Mouse (Mus musculus) hindbrain, embryonic 11.5 days (tissue): ENCODE measurements around the gene Cbx7. TPM values are rescaled to one million over a fixed set of nuclear protein-coding genes. Genes with fewer than 3 reads are reported as not detected.
"Not testable (repeated sequence)": the region's sequence is repeated elsewhere in the genome, so short reads cannot be mapped to it uniquely, and the experiment has no call there.

Experiments
- ATAC-seq: fragments of 200-750 bp; cut with Nextera tagmentation; 2 replicates; pipeline ENCODE4 v1.8.0; 2017; ENCODE audit warnings: mild to moderate bottlenecking, moderate TSS enrichment, moderate library complexity; ENCODE audit not compliant: low FRiP score
- DNase-seq: peaks from one replicate; pipeline ENCODE4 v3.0.0-alpha.2; 2015; ENCODE audit warnings: low spot score
- H3K27ac ChIP-seq: fragments of 300-500 bp; sonication (generic); 2 replicates; pipeline ENCODE4 v1.5.1; 2014; ENCODE audit warnings: mild to moderate bottlenecking, low read depth, low read length
- H3K27me3 ChIP-seq: fragments of 300-500 bp; sonication (generic); 2 replicates; pipeline ENCODE4 v1.6.1; 2014; ENCODE audit warnings: mild to moderate bottlenecking, low read length, moderate library complexity, mixed read lengths; ENCODE audit not compliant: control insufficient read depth, insufficient read depth
- H3K36me3 ChIP-seq: fragments of 300-500 bp; sonication (generic); 2 replicates; pipeline ENCODE4 v1.6.1; 2014; ENCODE audit warnings: mild to moderate bottlenecking, low read length, moderate library complexity, mixed read lengths; ENCODE audit not compliant: control insufficient read depth, insufficient read depth
- H3K4me1 ChIP-seq: fragments of 300-500 bp; sonication (generic); replicated peaks from 2 replicates; pipeline ENCODE4 v1.6.1; 2014; ENCODE audit warnings: low read length, mixed read lengths; ENCODE audit not compliant: control insufficient read depth, insufficient read depth
- H3K4me2 ChIP-seq: fragments of 300-500 bp; sonication (generic); replicated peaks from 2 replicates; pipeline ENCODE4 v1.6.1; 2014; ENCODE audit warnings: mild to moderate bottlenecking, low read depth, low read length
- H3K4me3 ChIP-seq: fragments of 300-500 bp; sonication (generic); 2 replicates; pipeline ENCODE4 v1.5.1; 2014; ENCODE audit warnings: low read depth, low read length
- H3K9ac ChIP-seq: fragments of 300-500 bp; sonication (generic); 2 replicates; pipeline ENCODE4 v1.6.1; 2014; ENCODE audit warnings: low read depth, low read length
- H3K9me3 ChIP-seq: fragments of 300-500 bp; sonication (generic); 2 replicates; pipeline ENCODE4 v1.6.1; 2016; ENCODE audit warnings: low read length; ENCODE audit not compliant: control insufficient read depth
- WGBS: fragments of 180-500 bp; shearing (Covaris S2); extraction: QIAGEN DNeasy Blood & Tissue Kit; methylation state at CpG from one replicate; pipeline ENCODE4 v1.1.7; 2014; 5-methylcytosine and 5-hydroxymethylcytosine counted together
- polyA plus RNA-seq: library from polyadenylated mRNA; unstranded; fragments of >200 nt; fragmentation: Nextera tagmentation; extraction: Ambion mirVana; gene quantifications from 2 replicates; pipeline ENCODE4 v1.2.1, GENCODE M21; 2014

Cbx7 gene
- polyA plus RNA-seq, 1 experiment from 2014 or later = 1.7 TPM

GRCm38 (mm10) chr15:79947681-79948080, 23.2 kb downstream of the Cbx7 start:
- ATAC-seq (no peak), DNase-seq (no peak)
- no peak overlapping the region for H3K9ac ChIP-seq
- H3K4me2 ChIP-seq = no peak overlapping the region
- no peaks in the 10 kb centered on the region for H3K36me3 ChIP-seq
- no peak overlapping the region for H3K27ac ChIP-seq
- H3K9me3 ChIP-seq = no peaks in the 10 kb centered on the region
- H3K4me3 ChIP-seq = no peak overlapping the region
- peaks cover 14% of the 10 kb centered on the region; the same call in 1 of the 2 replicates for H3K4me1 ChIP-seq
- 73% methylated on average over 6 of the region's 6 CpGs for WGBS
- H3K27me3 ChIP-seq = 0 out of 2 replicates have a peak, but pooled peaks cover 2% of the 10 kb centered on the region

- Histone ChIP-seq H3K27ac (no peak overlapping the region), H3K4me1 (peaks cover 14% of the 10 kb centered on the region; the same call in 1 of the 2 replicates), H3K4me2 (no peak overlapping the region), H3K27me3 (0 out of 2 replicates have a peak, but pooled peaks cover under 1% of the 10 kb centered on the region), H3K9me3 (no peaks in the 10 kb centered on the region), H3K4me3 (no peak overlapping the region), H3K36me3 (no peaks in the 10 kb centered on the region), H3K9ac (no peak overlapping the region)
- DNase-seq (peak; percentile 35), ATAC-seq (no peak)
- WGBS = 59% methylated on average over 9 of the region's 9 CpGs
Observed at GRCm38 (mm10) chr15:79946790-79947189, 24.1 kb downstream of the Cbx7 start.

GRCm38 (mm10) chr15:79946022-79946421, 24.9 kb downstream of the Cbx7 start:
- Histone ChIP-seq H3K36me3 (no peaks in the 10 kb centered on the region), H3K9ac (no peak overlapping the region), H3K9me3 (no peaks in the 10 kb centered on the region), H3K27me3 (no peaks in the 10 kb centered on the region), H3K4me1 (peaks cover 12% of the 10 kb centered on the region; the same call in 1 of the 2 replicates), H3K4me3 (no peak overlapping the region), H3K27ac (no peak overlapping the region), H3K4me2 (no peak overlapping the region)
- DNase-seq (peak; percentile 93), ATAC-seq (peak; percentile 58; the same call in 1 of the 2 replicates)
- WGBS = 15% methylated on average over 4 of the region's 4 CpGs

- DNase-seq (no peak), ATAC-seq (no peak)
- H3K4me3 ChIP-seq = no peak overlapping the region
Observed at GRCm38 (mm10) chr15:79944948-79945347, 26.0 kb downstream of the Cbx7 start.

GRCm38 (mm10) chr15:79943584-79943983, 27.3 kb downstream of the Cbx7 start:
- ATAC-seq = no peak
- Histone ChIP-seq H3K27ac (no peak overlapping the region), H3K4me2 (no peak overlapping the region), H3K36me3 (no peaks in the 10 kb centered on the region), H3K4me3 (no peak overlapping the region), H3K9me3 (no peaks in the 10 kb centered on the region), H3K27me3 (no peaks in the 10 kb centered on the region), H3K4me1 (no peaks in the 10 kb centered on the region), H3K9ac (no peak overlapping the region)
- WGBS = 85% methylated on average over 3 of the region's 3 CpGs
- DNase-seq = no peak

More at GRCm38 (mm10) chr15:79944948-79945347, 26.0 kb downstream of the Cbx7 start:
- H3K4me2 ChIP-seq = no peak overlapping the region
- no peaks in the 10 kb centered on the region for H3K9me3 ChIP-seq
- H3K27me3 ChIP-seq = no peaks in the 10 kb centered on the region
- no peaks in the 10 kb centered on the region for H3K36me3 ChIP-seq
- no peak overlapping the region for H3K27ac ChIP-seq
- H3K9ac ChIP-seq = no peak overlapping the region
- peaks cover 2% of the 10 kb centered on the region; the same call in 1 of the 2 replicates for H3K4me1 ChIP-seq
- WGBS = 76% methylated on average over 5 of the region's 5 CpGs

GRCm38 (mm10) chr15:79942541-79942940, 28.4 kb downstream of the Cbx7 start:
- ATAC-seq (no peak), DNase-seq (no peak)
- Histone ChIP-seq H3K27ac (no peak overlapping the region), H3K4me1 (no peaks in the 10 kb centered on the region), H3K9me3 (no peaks in the 10 kb centered on the region), H3K27me3 (no peaks in the 10 kb centered on the region), H3K9ac (no peak overlapping the region), H3K4me3 (no peak overlapping the region), H3K36me3 (no peaks in the 10 kb centered on the region), H3K4me2 (no peak overlapping the region)
- 60% methylated on average over 6 of the region's 6 CpGs for WGBS

- no peaks in the 10 kb centered on the region for H3K36me3 ChIP-seq
- H3K27ac ChIP-seq = no peak overlapping the region
- no peaks in the 10 kb centered on the region for H3K9me3 ChIP-seq
- ATAC-seq (no peak), DNase-seq (peak; percentile 79)
- no peak overlapping the region for H3K4me3 ChIP-seq
- H3K9ac ChIP-seq = no peak overlapping the region
- no peak overlapping the region for H3K4me2 ChIP-seq
- H3K4me1 ChIP-seq = no peaks in the 10 kb centered on the region
- 24% methylated on average over 8 of the region's 8 CpGs for WGBS
- H3K27me3 ChIP-seq = no peaks in the 10 kb centered on the region
Observed at GRCm38 (mm10) chr15:79940932-79941331, 30.0 kb downstream of the Cbx7 start.

GRCm38 (mm10) chr15:79939913-79940312, 31.0 kb downstream of the Cbx7 start:
- ATAC-seq (no peak), DNase-seq (no peak)
- WGBS = 85% methylated on average over 16 of the region's 16 CpGs

GRCm38 (mm10) chr15:79939501-79939900, 31.4 kb downstream of the Cbx7 start:
- not testable (repeated sequence) for H3K9ac ChIP-seq

More at GRCm38 (mm10) chr15:79939913-79940312, 31.0 kb downstream of the Cbx7 start:
- no peaks in the 10 kb centered on the region for H3K9me3 ChIP-seq
- no peak overlapping the region for H3K4me2 ChIP-seq
- no peaks in the 10 kb centered on the region for H3K4me1 ChIP-seq
- H3K4me3 ChIP-seq = no peak overlapping the region
- H3K36me3 ChIP-seq = no peaks in the 10 kb centered on the region
- H3K27ac ChIP-seq = no peak overlapping the region
- H3K9ac ChIP-seq = no peak overlapping the region
- no peaks in the 10 kb centered on the region for H3K27me3 ChIP-seq

More at GRCm38 (mm10) chr15:79939501-79939900, 31.4 kb downstream of the Cbx7 start:
- not testable (repeated sequence) for H3K4me1 ChIP-seq, ATAC-seq, H3K27me3 ChIP-seq, H3K36me3 ChIP-seq, H3K4me3 ChIP-seq, H3K27ac ChIP-seq, H3K4me2 ChIP-seq, H3K9me3 ChIP-seq, DNase-seq
- 93% methylated on average over 4 of the region's 7 CpGs for WGBS
